Mouse (Mus musculus): ENCODE measurements around the gene Snx20.
"Not testable (repeated sequence)": the region's sequence is repeated elsewhere in the genome, so short reads cannot be mapped to it uniquely, and the experiment has no call there.

Snx20 gene

GRCm38 (mm10) chr8:88635474-88636397 is at the start of gene Snx20:
TSS of gene Snx20 (minus strand) at chr8:88636128.
- peak; percentile 80 for DNase-seq (ENCODE audit: low spot score)

- DNase-seq (ENCODE audit: low spot score) = no peak
Observed at GRCm38 (mm10) chr8:88683656-88684289, 47.8 kb upstream of the Snx20 start.

- DNase-seq (ENCODE audit: low spot score) = no peak
Observed at GRCm38 (mm10) chr8:88681046-88681445, 45.1 kb upstream of the Snx20 start.

GRCm38 (mm10) chr8:88680566-88680965 is 44.6 kb upstream of the Snx20 start:
- DNase-seq (ENCODE audit: low spot score) = no peak

- no peak for DNase-seq (ENCODE audit: low spot score)
Observed at GRCm38 (mm10) chr8:88677071-88677470, 41.1 kb upstream of the Snx20 start.

- DNase-seq (ENCODE audit: low spot score) = no peak
Observed at GRCm38 (mm10) chr8:88675372-88676165, 39.6 kb upstream of the Snx20 start.

GRCm38 (mm10) chr8:88673859-88674258 is 37.9 kb upstream of the Snx20 start:
- DNase-seq (ENCODE audit: low spot score) = no peak

- DNase-seq (ENCODE audit: low spot score) = no peak
Observed at GRCm38 (mm10) chr8:88671575-88671974, 35.6 kb upstream of the Snx20 start.

GRCm38 (mm10) chr8:88670782-88671181 is 34.9 kb upstream of the Snx20 start:
- DNase-seq (ENCODE audit: low spot score) = no peak

- peak; percentile 59 for DNase-seq (ENCODE audit: low spot score)
Observed at GRCm38 (mm10) chr8:88668400-88669086, 32.6 kb upstream of the Snx20 start.

- DNase-seq (ENCODE audit: low spot score) = no peak
Observed at GRCm38 (mm10) chr8:88666435-88666834, 30.5 kb upstream of the Snx20 start.

GRCm38 (mm10) chr8:88664947-88665346 is 29.0 kb upstream of the Snx20 start:
- DNase-seq (ENCODE audit: low spot score) = no peak

GRCm38 (mm10) chr8:88664121-88664520 is 28.2 kb upstream of the Snx20 start:
- DNase-seq (ENCODE audit: low spot score) = no peak

- no peak for DNase-seq (ENCODE audit: low spot score)
Observed at GRCm38 (mm10) chr8:88662401-88662821, 26.5 kb upstream of the Snx20 start.

- no peak for DNase-seq (ENCODE audit: low spot score)
Observed at GRCm38 (mm10) chr8:88659873-88660272, 23.9 kb upstream of the Snx20 start.

- no peak for DNase-seq (ENCODE audit: low spot score)
Observed at GRCm38 (mm10) chr8:88655334-88655733, 19.4 kb upstream of the Snx20 start.

GRCm38 (mm10) chr8:88651122-88651521 is 15.2 kb upstream of the Snx20 start:
- DNase-seq (ENCODE audit: low spot score) = not testable (repeated sequence)

- no peak for DNase-seq (ENCODE audit: low spot score)
Observed at GRCm38 (mm10) chr8:88650016-88650708, 14.2 kb upstream of the Snx20 start.

- no peak for DNase-seq (ENCODE audit: low spot score)
Observed at GRCm38 (mm10) chr8:88648322-88648721, 12.4 kb upstream of the Snx20 start.

- peak; percentile 62 for DNase-seq (ENCODE audit: low spot score)
Observed at GRCm38 (mm10) chr8:88646837-88647778, 11.2 kb upstream of the Snx20 start, which contains the start of gene Nod2. TSS of gene Nod2 (plus strand) at chr8:88647315.
